Mouse (Mus musculus): ENCODE data around the gene Gm11084. TPM values are rescaled to one million over a fixed set of nuclear protein-coding genes. Genes with fewer than 3 reads are reported as not detected.
"Not testable (repeated sequence)": the region's sequence is repeated elsewhere in the genome, so short reads cannot be mapped to it uniquely, and the experiment has no call there.

Gm11084 gene
- polyA plus RNA-seq, 1 experiment from 2014 or later: not detected

- H3K4me2 ChIP-seq; H3K9me3 ChIP-seq; H3K9ac ChIP-seq; ATAC-seq (ENCODE audit: low FRiP score, low read depth); H3K27me3 ChIP-seq; H3K4me3 ChIP-seq; H3K36me3 ChIP-seq; H3K27ac ChIP-seq (replicated peaks); H3K4me1 ChIP-seq (replicated peaks): not testable (repeated sequence)
- WGBS: 91% methylated on average over 9 of the region's 9 CpGs
Observed at GRCm38 (mm10) chr2:72988945-72989344, 2.4 kb upstream of the Gm11084 start.

GRCm38 (mm10) chr2:72985516-72985915 lies 1.0 kb downstream of the Gm11084 start:
- Histone ChIP-seq H3K9me3 (no peaks in the 10 kb centered on the region), H3K4me1 (replicated peaks) (peaks cover 8% of the 10 kb centered on the region; the same call in 1 of the 2 replicates), H3K36me3 (no peaks in the 10 kb centered on the region), H3K27me3 (no peaks in the 10 kb centered on the region), H3K9ac (no peak overlapping the region), H3K4me3 (no peak overlapping the region), H3K27ac (replicated peaks) (no peak overlapping the region), H3K4me2 (no peak overlapping the region)
- WGBS: 24% methylated on average over 1 of the region's 1 CpGs
- ATAC-seq (ENCODE audit: low FRiP score, low read depth): no peak

- ATAC-seq (ENCODE audit: low FRiP score, low read depth): no peak
- no peak overlapping the region for H3K4me3 ChIP-seq
- H3K9me3 ChIP-seq: no peaks in the 10 kb centered on the region
- no peaks in the 10 kb centered on the region for H3K36me3 ChIP-seq
- no peak overlapping the region for H3K9ac ChIP-seq
- WGBS: 76% methylated on average over 4 of the region's 4 CpGs
- no peak overlapping the region for H3K27ac ChIP-seq (replicated peaks)
- H3K27me3 ChIP-seq: no peaks in the 10 kb centered on the region
- H3K4me2 ChIP-seq: no peak overlapping the region
- H3K4me1 ChIP-seq (replicated peaks): peaks cover 8% of the 10 kb centered on the region; the same call in 1 of the 2 replicates
Observed at GRCm38 (mm10) chr2:72984806-72985205, 1.7 kb downstream of the Gm11084 start.

GRCm38 (mm10) chr2:72983211-72983610 lies 3.3 kb downstream of the Gm11084 start:
- no peak overlapping the region for H3K27ac ChIP-seq (replicated peaks)
- 94% methylated on average over 3 of the region's 3 CpGs for WGBS

GRCm38 (mm10) chr2:72982110-72982785 lies 4.3 kb downstream of the Gm11084 start:
- Histone ChIP-seq H3K27ac (replicated peaks) (no peak overlapping the region), H3K9ac (no peak overlapping the region), H3K4me1 (replicated peaks) (peaks cover 13% of the 10 kb centered on the region), H3K4me3 (no peak overlapping the region), H3K4me2 (no peak overlapping the region), H3K27me3 (no peaks in the 10 kb centered on the region), H3K9me3 (no peaks in the 10 kb centered on the region), H3K36me3 (no peaks in the 10 kb centered on the region)
- 94% methylated on average over 7 of the region's 7 CpGs for WGBS
- no peak for ATAC-seq (ENCODE audit: low FRiP score, low read depth)

More at GRCm38 (mm10) chr2:72983211-72983610, 3.3 kb downstream of the Gm11084 start:
- H3K4me3 ChIP-seq: no peak overlapping the region
- H3K9ac ChIP-seq: no peak overlapping the region
- no peak overlapping the region for H3K4me2 ChIP-seq
- H3K4me1 ChIP-seq (replicated peaks): peaks cover 8% of the 10 kb centered on the region; the same call in 1 of the 2 replicates
- no peaks in the 10 kb centered on the region for H3K27me3 ChIP-seq
- H3K36me3 ChIP-seq: no peaks in the 10 kb centered on the region
- ATAC-seq (ENCODE audit: low FRiP score, low read depth): no peak
- H3K9me3 ChIP-seq: no peaks in the 10 kb centered on the region

GRCm38 (mm10) chr2:72981441-72982109 lies 4.9 kb downstream of the Gm11084 start:
- no peaks in the 10 kb centered on the region for H3K36me3 ChIP-seq
- 72% methylated on average over 9 of the region's 9 CpGs for WGBS
- H3K27ac ChIP-seq (replicated peaks): peak overlapping the region; percentile 100
- H3K4me1 ChIP-seq (replicated peaks): peaks cover 19% of the 10 kb centered on the region
- H3K4me3 ChIP-seq: peak overlapping the region; percentile 100
- H3K9ac ChIP-seq: peak overlapping the region; percentile 100; the same call in 1 of the 2 replicates
- peak overlapping the region; percentile 75 for H3K4me2 ChIP-seq
- ATAC-seq (ENCODE audit: low FRiP score, low read depth): no peak
- no peaks in the 10 kb centered on the region for H3K9me3 ChIP-seq
- no peaks in the 10 kb centered on the region for H3K27me3 ChIP-seq

GRCm38 (mm10) chr2:72981075-72981420 lies 5.5 kb downstream of the Gm11084 start:
- H3K4me1 ChIP-seq (replicated peaks): peaks cover 22% of the 10 kb centered on the region
- ATAC-seq (ENCODE audit: low FRiP score, low read depth): no peak
- WGBS: 11% methylated on average over 3 of the region's 3 CpGs
- H3K9me3 ChIP-seq: no peaks in the 10 kb centered on the region
- peak overlapping the region; percentile 100 for H3K9ac ChIP-seq
- peak overlapping the region; percentile 100 for H3K27ac ChIP-seq (replicated peaks)
- peak overlapping the region; percentile 100 for H3K4me3 ChIP-seq
- no peaks in the 10 kb centered on the region for H3K27me3 ChIP-seq
- no peaks in the 10 kb centered on the region for H3K36me3 ChIP-seq
- peak overlapping the region; percentile 75 for H3K4me2 ChIP-seq

- Histone ChIP-seq H3K4me2 (peak within 1 kb of the TSS; percentile 75), H3K36me3 (no peaks in the 10 kb centered on the region), H3K9ac (peak within 1 kb of the TSS; percentile 100), H3K4me3 (peak within 1 kb of the TSS; percentile 100), H3K27ac (replicated peaks) (peak within 1 kb of the TSS; percentile 100), H3K9me3 (no peaks in the 10 kb centered on the region), H3K4me1 (replicated peaks) (peaks cover 28% of the 10 kb centered on the region), H3K27me3 (no peaks in the 10 kb centered on the region)
- 0% methylated on average over 57 of the region's 64 CpGs for WGBS
- ATAC-seq (ENCODE audit: low FRiP score, low read depth): peak; percentile 94
Observed at GRCm38 (mm10) chr2:72980337-72981074, 6.0 kb downstream of the Gm11084 start, which contains the start of gene Sp3. Gene Sp3, minus strand, starts transcription at chr2:72980446.

- Histone ChIP-seq H3K36me3 (no peaks in the 10 kb centered on the region), H3K27me3 (no peaks in the 10 kb centered on the region), H3K4me2 (peak overlapping the region; percentile 75), H3K9me3 (no peaks in the 10 kb centered on the region), H3K4me1 (replicated peaks) (peaks cover 30% of the 10 kb centered on the region), H3K27ac (replicated peaks) (peak overlapping the region; percentile 100), H3K9ac (peak overlapping the region; percentile 100), H3K4me3 (peak overlapping the region; percentile 100)
- peak; percentile 57 for ATAC-seq (ENCODE audit: low FRiP score, low read depth)
- WGBS: 0% methylated on average over 24 of the region's 54 CpGs
Observed at GRCm38 (mm10) chr2:72979659-72980071, 6.9 kb downstream of the Gm11084 start.

- Histone ChIP-seq H3K9me3 (no peaks in the 10 kb centered on the region), H3K9ac (peak overlapping the region; percentile 100), H3K4me2 (peak overlapping the region; percentile 57), H3K4me1 (replicated peaks) (peaks cover 30% of the 10 kb centered on the region), H3K27me3 (no peaks in the 10 kb centered on the region), H3K4me3 (peak overlapping the region; percentile 100), H3K36me3 (no peaks in the 10 kb centered on the region), H3K27ac (replicated peaks) (peak overlapping the region; percentile 100)
- WGBS: under 1% methylated on average over 32 of the region's 107 CpGs
- ATAC-seq (ENCODE audit: low FRiP score, low read depth): peak; percentile 77
Observed at GRCm38 (mm10) chr2:72978901-72979658, 7.4 kb downstream of the Gm11084 start.

GRCm38 (mm10) chr2:72978473-72978872 lies 8.0 kb downstream of the Gm11084 start:
- H3K27ac ChIP-seq (replicated peaks): peak overlapping the region; percentile 100
- peak overlapping the region; percentile 100 for H3K9ac ChIP-seq
- peaks cover 30% of the 10 kb centered on the region for H3K4me1 ChIP-seq (replicated peaks)
- no peak; the same call in 1 of the 2 replicates for ATAC-seq (ENCODE audit: low FRiP score, low read depth)
- no peaks in the 10 kb centered on the region for H3K36me3 ChIP-seq
- peak overlapping the region; percentile 100 for H3K4me3 ChIP-seq
- H3K27me3 ChIP-seq: no peaks in the 10 kb centered on the region
- no peaks in the 10 kb centered on the region for H3K9me3 ChIP-seq
- peak overlapping the region; percentile 57 for H3K4me2 ChIP-seq
- WGBS: under 1% methylated on average over 27 of the region's 38 CpGs
